Mouse (Mus musculus): ENCODE measurements at regions not wholly inside any gene's neighbourhood (a gene's known extent, or its start where the extent isn't known, plus 50 kb on each side); places are given as distances from the start of the nearest gene placed in this dataset.

GRCm38 (mm10) chr1:38739018-38739417 lies 74.3 kb upstream of the Aff3 start:
- DNase-seq, result no peak

DNA sequence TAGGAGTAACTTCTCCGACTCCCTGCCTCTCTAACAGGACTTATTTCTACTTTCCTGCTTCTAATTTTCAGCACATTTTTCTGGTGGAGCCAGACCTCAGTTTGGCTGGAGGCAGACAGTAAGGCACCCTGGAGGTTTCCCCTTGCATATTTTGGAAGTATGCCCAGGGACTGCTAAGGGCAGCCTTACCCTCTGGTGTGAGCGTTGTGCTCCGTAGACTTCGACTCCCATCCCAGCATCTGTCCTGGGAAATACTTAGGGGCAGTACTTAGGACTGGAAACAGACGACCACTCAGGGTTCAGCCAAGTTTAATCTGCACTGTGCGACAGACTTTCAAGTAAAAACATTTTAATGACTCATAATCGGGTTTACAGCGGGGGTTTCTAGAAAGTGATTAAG lies 71.0 kb upstream of the Aff3 start:
- DNase-seq, result no peak

GRCm38 (mm10) chr1:38733201-38733600 lies 68.4 kb upstream of the Aff3 start:
- DNase-seq, result no peak

GRCm38 (mm10) chr1:38729977-38730782 lies 65.4 kb upstream of the Aff3 start:
- no peak for DNase-seq

DNA sequence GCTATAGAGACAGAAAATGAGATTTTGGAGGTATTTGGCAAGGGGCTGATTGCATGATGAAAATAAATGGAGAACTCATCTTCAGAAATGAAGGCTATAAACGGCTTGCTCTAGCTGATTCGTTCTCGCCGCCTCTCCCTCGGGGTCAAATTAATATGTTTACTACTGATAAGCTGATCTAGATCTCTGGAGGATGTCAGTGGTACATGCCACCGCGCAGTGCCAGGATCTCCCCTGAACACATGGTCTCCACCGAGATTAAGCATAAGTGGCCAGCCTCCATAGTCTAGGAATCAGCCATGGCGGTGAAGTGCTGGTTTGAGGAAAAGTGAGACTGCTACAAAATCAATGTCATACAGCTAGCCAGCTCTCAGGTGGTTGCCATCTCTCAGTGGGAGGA lies 61.0 kb upstream of the Aff3 start:
- DNase-seq, result no peak

DNA sequence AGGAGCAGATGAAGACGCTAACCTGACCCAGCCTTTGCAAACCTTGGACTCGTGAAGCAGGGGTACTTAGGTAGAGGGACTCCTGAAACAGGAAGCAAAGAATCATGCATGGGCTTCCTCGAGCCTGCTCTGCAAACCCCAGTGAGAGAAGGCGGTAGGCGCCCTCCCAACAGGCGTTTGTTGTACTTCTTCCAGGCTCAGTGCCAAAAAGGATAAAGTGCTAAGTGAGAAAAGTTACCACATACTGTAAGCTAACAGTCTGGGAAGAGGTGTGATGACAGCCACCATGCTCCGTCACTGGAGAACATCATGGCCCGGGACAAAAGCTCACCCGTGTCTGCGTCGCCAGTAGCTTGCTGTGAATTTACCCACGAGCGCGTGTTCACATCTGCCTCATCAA lies 59.9 kb upstream of the Aff3 start:
- no peak for DNase-seq

DNA sequence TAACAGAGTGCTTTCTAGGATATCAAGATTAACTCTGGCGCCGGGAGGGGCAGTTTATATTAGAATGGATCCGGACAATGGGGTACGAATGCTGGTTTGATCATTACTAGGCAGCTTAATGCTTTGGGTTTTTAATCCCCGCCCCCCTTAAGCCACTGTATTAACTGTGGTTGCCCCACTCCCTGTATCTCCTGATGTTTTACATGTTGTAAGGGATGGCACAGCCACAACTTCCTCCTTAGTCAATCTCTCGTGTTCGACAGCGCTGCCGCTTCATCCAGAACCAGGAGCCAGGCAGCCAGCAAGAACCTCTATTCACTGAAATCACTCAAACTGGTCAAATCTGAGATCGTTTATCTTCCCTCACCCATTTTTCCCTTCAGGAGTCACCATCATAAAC lies 57.4 kb upstream of the Aff3 start:
- no peak for DNase-seq

- peak in 1 of 2 experiments; percentile 6 for DNase-seq
Observed at GRCm38 (mm10) chr1:38720287-38720686, 55.5 kb upstream of the Aff3 start.

DNA sequence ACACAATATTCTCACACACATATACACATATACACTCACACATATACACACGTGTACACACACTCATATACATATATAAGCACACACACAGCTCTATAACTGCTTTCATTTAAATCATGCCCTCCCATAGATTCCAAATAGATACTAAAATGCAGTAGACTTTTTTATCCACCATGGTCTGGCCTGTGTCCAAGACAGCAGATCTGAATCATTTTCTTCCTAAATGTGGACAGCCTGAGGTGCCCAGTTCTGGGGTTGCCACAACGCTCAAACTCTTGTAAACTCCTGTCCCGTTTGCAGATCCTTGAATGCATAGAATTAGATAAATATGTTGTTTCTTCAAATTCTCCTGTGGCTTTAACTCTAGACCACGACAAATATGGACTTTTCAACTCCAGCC lies 50.9 kb upstream of the Aff3 start:
- no peak for DNase-seq

All from kidney, postnatal 36 days (tissue).